Mouse (Mus musculus) adrenal gland, adult 8-10 months (tissue): ENCODE measurements around the gene Scn4a. TPM values are rescaled to one million over a fixed set of nuclear protein-coding genes. Genes with fewer than 3 reads are reported as not detected.

ENCODE experiments used
- DNase-seq: peaks from one replicate; pipeline ENCODE4 v3.0.0; 2022
- total RNA-seq, 4 experiments: library from RNA; stranded (reverse); gene quantifications; 2 replicates each; pipeline ENCODE4 v1.2.4; 2022

Scn4a gene
- total RNA-seq, 4 experiments from 2014 or later: 0.06 to 0.43 (median 0.07) TPM; not detected in 1

- DNase-seq: no peak
Measured at GRCm38 (mm10) chr11:106271794-106272643, 81.1 kb downstream of the Scn4a start.

GRCm38 (mm10) chr11:106271131-106271793, 81.8 kb downstream of the Scn4a start:
- no peak for DNase-seq

GRCm38 (mm10) chr11:106269060-106269431, 84.0 kb downstream of the Scn4a start:
- no peak for DNase-seq

Other genes starting within 250 kb of the Scn4a start
- gene Gm10840, start 192.4 kb downstream of the Scn4a start, total RNA-seq: not detected
- gene Limd2, start 192.4 kb downstream of the Scn4a start, total RNA-seq: 10 to 100 TPM in 3 of 4 experiments, 1 to 10 TPM in 1; 9.6 to 18.9 (median 14.3) TPM
- 10 to 100 TPM; 15.1 to 26.8 (median 19.3) TPM for gene Strada, start 151.1 kb downstream of the Scn4a start, total RNA-seq
- 100 to 1,000 TPM in 3 of 4 experiments, 10 to 100 TPM in 1; 84.3 to 125 (median 116) TPM for gene Ccdc47, start 136.9 kb downstream of the Scn4a start, total RNA-seq
- 10 to 100 TPM; 53.4 to 71.6 (median 64.1) TPM for gene Ddx42, start 136.4 kb downstream of the Scn4a start, total RNA-seq
- gene Ftsj3, start 97.2 kb downstream of the Scn4a start, total RNA-seq: 10 to 100 TPM; 42.3 to 82.3 (median 59.1) TPM
- gene Psmc5, start 97.1 kb downstream of the Scn4a start, total RNA-seq: 100 to 1,000 TPM; 151 to 166 (median 154) TPM
- 10 to 100 TPM; 74.0 to 91.9 (median 85.8) TPM for gene Smarcd2, start 80.3 kb downstream of the Scn4a start, total RNA-seq
- under 1 TPM in 3 of 4 experiments, not detected in 1; 0.15 to 0.19 (median 0.17) TPM for gene Tcam1, start 76.6 kb downstream of the Scn4a start, total RNA-seq
- not detected for gene Gh, start 51.4 kb downstream of the Scn4a start, total RNA-seq
- 1 to 10 TPM; 1.2 to 2.3 (median 1.6) TPM for gene Cd79b, start 38.5 kb downstream of the Scn4a start, total RNA-seq
- under 1 TPM in 1 of 4 experiments, not detected in 3; 0.65 TPM for gene Prr29, start 12.2 kb upstream of the Scn4a start, total RNA-seq
- 10 to 100 TPM; 10.0 to 15.8 (median 13.6) TPM for gene Icam2, start 34.8 kb upstream of the Scn4a start, total RNA-seq
- 100 to 1,000 TPM; 171 to 211 (median 198) TPM for gene Ern1, start 134.6 kb upstream of the Scn4a start, total RNA-seq